15 mouse cellular contexts compared by ENCODE assay signal in genomic region chr14:93700916-93701315, GRCm38 (mm10).
DNase-seq lines count a peak whose midpoint lies in the region; ATAC-seq and TF ChIP-seq lines count a peak whose summit lies in the region.
"Had no signal": no experiment of that assay in that cellular context is flagged by ENCODE, and none has a peak within 500 bp of the region (broad histone marks: within the 10 kb centered on the region; RNA-seq: fewer than 3 reads in every experiment).

No protein-coding gene starts in this region.

- no peak overlapping the region for H3K27ac ChIP-seq in forebrain, embryonic 13.5 days
- H3K27ac ChIP-seq in forebrain, embryonic 10.5 days = no peak overlapping the region
- H3K27ac ChIP-seq in liver, adult 2 months (replicated peaks; ENCODE audit: insufficient read depth, low read depth, low read length) = no peak overlapping the region
- no peak overlapping the region for H3K27ac ChIP-seq in liver, embryonic 11.5 days (ENCODE audit: low read depth, low read length)
- H3K27ac ChIP-seq in midbrain, embryonic 14.5 days (replicated peaks; ENCODE audit: low read depth, low read length) = peak overlapping the region; percentile 58; the same call in 1 of the 2 replicates
- H3K27ac ChIP-seq: limb, embryonic 10.5 days; liver, embryonic 13.5 days; lung, embryonic 15.5 days had no signal

- H3K4me2 ChIP-seq in forebrain, embryonic 13.5 days = peak overlapping the region; percentile 52
- H3K4me2 ChIP-seq in liver, embryonic 11.5 days = no peak overlapping the region
- peak overlapping the region; percentile 50 for H3K4me2 ChIP-seq in midbrain, embryonic 14.5 days (ENCODE audit: low read length)
- H3K4me2 ChIP-seq: liver, embryonic 13.5 days; lung, embryonic 15.5 days had no signal

- no peaks in the 10 kb centered on the region for H3K9me3 ChIP-seq in forebrain, embryonic 13.5 days (replicated peaks)
- no peaks in the 10 kb centered on the region for H3K9me3 ChIP-seq in forebrain, embryonic 10.5 days
- no peaks in the 10 kb centered on the region for H3K9me3 ChIP-seq in liver, embryonic 11.5 days (ENCODE audit: control insufficient read depth, low read length)
- no peaks in the 10 kb centered on the region for H3K9me3 ChIP-seq in midbrain, embryonic 14.5 days (ENCODE audit: control insufficient read depth, low read length)
- H3K9me3 ChIP-seq: limb, embryonic 10.5 days; liver, embryonic 13.5 days; lung, embryonic 15.5 days had no signal

- 81% methylated on average over 1 of the region's 1 CpGs for WGBS in forebrain, embryonic 13.5 days
- 89% methylated on average over 1 of the region's 1 CpGs for WGBS in forebrain, embryonic 10.5 days
- 60% methylated on average over 1 of the region's 1 CpGs for WGBS in liver, adult 2 months
- 71% methylated on average over 1 of the region's 1 CpGs for WGBS in liver, embryonic 11.5 days
- 42% methylated on average over 1 of the region's 1 CpGs for WGBS in midbrain, embryonic 14.5 days

- no peak for TF ChIP-seq CTCF in liver, adult 2 months (IDR thresholded peaks at IDR 0.05; ENCODE audit: low read depth, low read length)

- DNase-seq in forebrain, embryonic 10.5 days (ENCODE audit: extremely low spot score, low spot score) = no peak
- DNase-seq in liver, adult 2 months (ENCODE audit: extremely low read depth, low read depth, low spot score) = peak; percentile 50
- DNase-seq in liver, embryonic 11.5 days (ENCODE audit: low spot score) = no peak
- DNase-seq in midbrain, embryonic 14.5 days = peak; percentile 24
- DNase-seq in lung, postnatal 4 days = no peak
- no peak for DNase-seq in lung, postnatal 14 days
- no peak for DNase-seq in thymus, postnatal 0 days (ENCODE audit: low spot score)
- DNase-seq: gastrocnemius, postnatal 25 days; liver, embryonic 13.5 days; thymus, adult 2 months had no signal

- TF ChIP-seq POLR2A in liver, adult 2 months (IDR thresholded peaks at IDR 0.05; ENCODE audit: extremely low read depth, insufficient read depth, low read length) = no peak

- no peaks in the 10 kb centered on the region for H3K27me3 ChIP-seq in forebrain, embryonic 13.5 days
- no peaks in the 10 kb centered on the region for H3K27me3 ChIP-seq in forebrain, embryonic 10.5 days (ENCODE audit: poor library complexity, severe bottlenecking)
- H3K27me3 ChIP-seq in liver, adult 2 months (ENCODE audit: control insufficient read depth, insufficient read depth, low read length) = no peaks in the 10 kb centered on the region
- H3K27me3 ChIP-seq in liver, embryonic 11.5 days (replicated peaks; ENCODE audit: control insufficient read depth, insufficient read depth, low read length) = no peaks in the 10 kb centered on the region
- no peaks in the 10 kb centered on the region for H3K27me3 ChIP-seq in midbrain, embryonic 14.5 days (ENCODE audit: control insufficient read depth, insufficient read depth, low read length)
- H3K27me3 ChIP-seq: liver, embryonic 13.5 days; lung, embryonic 15.5 days had no signal

- H3K4me1 ChIP-seq in forebrain, embryonic 13.5 days = peaks cover 17% of the 10 kb centered on the region; the same call in 1 of the 2 replicates
- H3K4me1 ChIP-seq in forebrain, embryonic 10.5 days = peaks cover 16% of the 10 kb centered on the region
- peaks cover 2% of the 10 kb centered on the region; the same call in 1 of the 2 replicates for H3K4me1 ChIP-seq in liver, adult 2 months (ENCODE audit: control insufficient read depth, insufficient read depth, low read length)
- no peaks in the 10 kb centered on the region for H3K4me1 ChIP-seq in liver, embryonic 11.5 days (replicated peaks; ENCODE audit: control insufficient read depth, insufficient read depth, low read length)
- H3K4me1 ChIP-seq in midbrain, embryonic 14.5 days (ENCODE audit: control insufficient read depth, insufficient read depth, low read length) = peaks cover 15% of the 10 kb centered on the region; the same call in 1 of the 2 replicates
- H3K4me1 ChIP-seq: limb, embryonic 10.5 days; liver, embryonic 13.5 days; lung, embryonic 15.5 days had no signal

- H3K9ac ChIP-seq in forebrain, embryonic 13.5 days = no peak overlapping the region
- H3K9ac ChIP-seq in liver, adult 2 months (ENCODE audit: low read depth, low read length) = no peak overlapping the region
- no peak overlapping the region for H3K9ac ChIP-seq in liver, embryonic 11.5 days (ENCODE audit: low read depth, low read length)
- H3K9ac ChIP-seq in midbrain, embryonic 14.5 days (replicated peaks; ENCODE audit: low read length) = 0 out of 2 replicates have a peak overlapping the region, but pooled peaks have one; percentile 44
- H3K9ac ChIP-seq: liver, embryonic 13.5 days; lung, embryonic 15.5 days had no signal

- H3K36me3 ChIP-seq in forebrain, embryonic 13.5 days (ENCODE audit: poor library complexity, severe bottlenecking) = no peaks in the 10 kb centered on the region
- no peaks in the 10 kb centered on the region for H3K36me3 ChIP-seq in forebrain, embryonic 10.5 days (replicated peaks)
- no peaks in the 10 kb centered on the region for H3K36me3 ChIP-seq in liver, adult 2 months (ENCODE audit: control insufficient read depth, insufficient read depth, low read length)
- H3K36me3 ChIP-seq in liver, embryonic 11.5 days (ENCODE audit: control insufficient read depth, insufficient read depth, low read length) = no peaks in the 10 kb centered on the region
- H3K36me3 ChIP-seq in midbrain, embryonic 14.5 days (ENCODE audit: control insufficient read depth, insufficient read depth, low read length) = no peaks in the 10 kb centered on the region
- H3K36me3 ChIP-seq: G1E; limb, embryonic 10.5 days; liver, embryonic 13.5 days; lung, embryonic 15.5 days had no signal

- no peaks in the 10 kb centered on the region for H3K79me2 ChIP-seq in liver, adult 2 months (ENCODE audit: control insufficient read depth, insufficient read depth, low read length)

- H3K4me3 ChIP-seq in forebrain, embryonic 13.5 days = no peak overlapping the region
- no peak overlapping the region for H3K4me3 ChIP-seq in forebrain, embryonic 10.5 days
- no peak overlapping the region for H3K4me3 ChIP-seq in liver, adult 2 months (ENCODE audit: insufficient read depth, low read depth, low read length)
- no peak overlapping the region for H3K4me3 ChIP-seq in liver, embryonic 11.5 days (ENCODE audit: low read depth, low read length)
- no peak overlapping the region for H3K4me3 ChIP-seq in midbrain, embryonic 14.5 days (replicated peaks; ENCODE audit: low read depth, low read length)
- H3K4me3 ChIP-seq: limb, embryonic 10.5 days; liver, embryonic 13.5 days; lung, embryonic 15.5 days had no signal

- no peak for ATAC-seq in forebrain, embryonic 13.5 days
- no peak for ATAC-seq in liver, embryonic 11.5 days (replicated peaks; ENCODE audit: low FRiP score)
- ATAC-seq in midbrain, embryonic 14.5 days (ENCODE audit: low FRiP score, low TSS enrichment) = no peak
- ATAC-seq: CD4-positive, CD25-positive, alpha-beta regulatory T cell, adult 4 months had no signal

Comparison
In these comparisons a context has a peak if more than half of its experiments do, and no peak if none do; other contexts are left out.
1. DNase-seq: peak in liver, adult 2 months (single experiment) and midbrain, embryonic 14.5 days (single experiment); none in forebrain, embryonic 10.5 days (single experiment), liver, embryonic 11.5 days (single experiment), lung, postnatal 4 days (0 of 2), lung, postnatal 14 days (single experiment) and thymus, postnatal 0 days (single experiment).